Mouse (Mus musculus): ENCODE results near the gene Fam166a.

Gene Fam166a
- long read RNA-seq, experiment 1, result 0 reads
- long read RNA-seq, experiment 2, result 0 reads

DNA sequence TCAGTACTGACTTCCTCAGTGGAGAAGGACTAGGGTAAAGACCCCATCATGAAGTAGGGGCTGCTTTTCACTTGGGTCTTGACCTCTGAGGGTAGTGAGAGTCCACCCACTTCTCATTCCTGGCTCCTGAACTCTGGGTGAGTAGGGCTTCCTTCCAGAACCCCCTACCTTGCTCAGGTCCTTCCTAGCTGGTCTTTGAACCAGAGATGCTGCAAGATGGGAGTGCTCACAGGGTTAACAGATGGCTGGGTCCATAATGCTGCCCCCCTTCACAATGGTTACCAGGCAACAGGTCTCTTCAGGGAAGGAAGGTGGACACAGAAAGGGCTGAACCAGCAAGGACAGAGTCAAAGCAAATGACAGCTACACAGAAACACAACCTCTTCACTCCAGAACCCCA, at the start of gene Fam166a:
TSS of gene Fam166a (plus strand) at position 301 of the 400 bp plus-strand sequence.
- intact Hi-C loops (cut with DNase I), result no loop called here

DNA sequence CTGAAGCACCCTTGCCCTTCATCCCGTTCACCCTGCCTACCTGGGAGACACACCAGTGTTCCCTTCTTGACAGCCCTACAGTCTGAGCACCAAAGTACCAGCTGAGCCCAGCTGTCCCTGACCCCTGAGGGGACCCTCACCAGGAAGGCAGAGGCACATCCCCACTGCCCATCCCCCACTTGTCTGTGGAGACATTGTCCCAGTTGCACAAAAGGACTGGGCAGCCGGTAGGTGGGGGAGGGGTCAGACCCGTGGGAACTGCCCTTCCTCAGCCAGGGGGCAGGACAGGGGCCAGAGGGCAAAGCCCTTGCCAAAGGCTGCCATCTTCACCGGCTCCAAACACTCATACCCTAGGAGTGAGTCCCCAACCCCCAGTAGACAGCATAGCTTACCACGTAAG, 48.8 kb upstream of the Fam166a start:
- intact Hi-C loops (cut with DNase I), result no loop called here

DNA sequence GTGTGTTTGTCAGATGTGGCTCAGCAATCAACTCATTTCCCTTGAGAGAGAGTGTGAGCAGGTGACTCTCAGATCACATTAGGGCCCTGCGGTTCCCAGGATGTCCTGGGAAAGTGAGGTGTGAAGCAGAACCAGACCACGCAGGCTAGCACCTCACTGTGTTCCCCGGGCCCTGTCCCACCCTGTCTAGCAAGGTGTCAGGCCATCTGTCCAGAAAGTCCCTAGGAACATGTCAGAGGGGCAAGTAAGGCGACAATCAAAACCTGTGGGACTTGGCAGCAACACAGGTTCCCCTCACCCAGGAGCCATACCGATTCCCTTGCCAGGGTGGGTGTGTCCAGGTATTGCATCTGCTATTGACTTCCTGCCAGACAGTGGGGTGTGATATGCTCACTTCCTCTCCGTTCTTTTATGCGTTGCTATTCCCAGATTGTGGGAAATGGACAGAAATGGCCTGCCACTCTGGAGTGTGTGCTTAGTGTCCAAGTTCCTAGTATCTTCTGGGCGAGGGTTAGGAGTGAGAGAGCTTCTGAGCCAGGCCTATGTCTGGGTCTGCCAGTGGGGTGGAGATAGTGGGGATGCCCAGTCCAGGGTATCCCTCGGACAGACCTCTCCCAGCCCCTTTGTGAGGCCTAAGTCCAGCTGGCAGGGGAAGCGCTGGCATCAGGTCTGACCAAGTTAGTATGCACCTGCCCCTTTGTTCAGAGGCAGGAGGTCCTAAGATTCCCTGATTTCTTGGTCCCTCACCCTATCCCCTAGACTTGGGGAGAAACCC, 48.0 kb upstream of the Fam166a start:
- intact Hi-C loops (cut with DNase I), result no loop called here

DNA sequence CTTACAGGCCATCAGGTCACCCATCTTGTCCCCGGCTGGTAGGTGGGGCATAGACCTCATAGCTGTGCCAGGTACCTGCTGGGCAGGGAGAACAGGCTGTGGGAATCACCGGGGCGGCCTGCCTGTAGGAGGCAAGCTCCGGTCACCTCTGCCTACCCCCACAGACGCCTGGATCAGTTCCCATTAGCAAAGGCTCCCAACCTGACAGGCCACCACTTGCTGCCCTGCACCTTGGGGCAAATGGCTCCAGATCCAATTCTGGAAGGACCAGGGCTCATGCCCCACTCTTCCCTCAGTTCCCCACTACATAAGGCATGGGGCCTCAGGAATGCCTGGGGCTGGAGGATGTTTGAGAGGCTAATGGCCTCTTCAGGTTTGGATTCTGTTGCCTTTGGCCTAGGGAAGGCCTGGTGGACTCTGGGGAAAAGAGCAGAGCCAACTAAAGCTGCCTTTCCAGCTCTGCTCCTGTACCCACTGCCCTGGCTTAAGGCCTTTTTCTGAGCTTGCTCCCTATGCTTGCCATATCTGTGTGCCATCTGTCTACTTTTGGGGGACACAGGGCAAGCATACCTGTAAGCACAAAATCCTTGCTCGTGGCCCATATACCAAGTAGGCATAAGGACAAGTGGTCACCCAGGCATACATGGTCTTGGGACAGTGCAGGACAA, 47.3 kb upstream of the Fam166a start:
- intact Hi-C loops (cut with DNase I), result no loop called here

DNA sequence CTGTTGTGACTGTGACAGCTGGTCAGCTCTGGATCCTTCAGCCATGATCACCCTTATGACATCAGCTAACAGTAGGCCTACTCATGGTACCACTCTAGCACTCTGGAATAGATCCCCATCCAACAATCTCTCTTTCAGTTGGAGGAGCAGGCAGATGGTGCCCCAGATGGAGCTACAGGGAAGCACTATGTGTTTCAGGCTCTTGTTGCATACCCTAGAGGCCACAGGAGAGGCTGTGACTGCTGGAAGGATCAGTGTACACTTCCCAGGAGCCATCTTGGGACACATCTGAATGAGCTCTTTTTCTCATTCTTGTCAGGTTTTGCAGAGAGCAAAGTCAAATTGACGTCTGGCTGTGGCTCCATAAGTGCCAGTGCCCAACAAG, 46.8 kb upstream of the Fam166a start:
- intact Hi-C loops (cut with DNase I), result no loop called here

DNA sequence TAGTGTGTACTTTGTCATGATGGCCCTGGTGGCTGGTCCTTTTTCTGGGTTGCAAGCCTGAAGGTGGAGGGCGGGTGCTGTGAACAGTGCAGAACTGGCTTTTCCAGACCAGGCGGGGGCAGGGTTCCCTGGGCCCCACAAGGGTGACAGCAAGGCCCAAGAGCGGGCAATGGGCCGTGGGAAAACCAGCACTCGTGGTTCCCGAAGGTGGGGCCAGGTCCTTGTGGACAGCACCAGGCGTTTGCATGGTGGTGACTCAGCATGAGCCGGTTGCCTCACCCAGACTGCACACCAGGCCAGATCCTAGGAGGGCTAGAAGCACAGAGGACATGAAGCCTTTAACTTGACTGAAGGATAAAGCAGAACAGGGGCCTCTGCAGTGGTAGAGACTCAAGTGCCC, 45.9 kb upstream of the Fam166a start:
- intact Hi-C loops (cut with DNase I), result no loop called here

DNA sequence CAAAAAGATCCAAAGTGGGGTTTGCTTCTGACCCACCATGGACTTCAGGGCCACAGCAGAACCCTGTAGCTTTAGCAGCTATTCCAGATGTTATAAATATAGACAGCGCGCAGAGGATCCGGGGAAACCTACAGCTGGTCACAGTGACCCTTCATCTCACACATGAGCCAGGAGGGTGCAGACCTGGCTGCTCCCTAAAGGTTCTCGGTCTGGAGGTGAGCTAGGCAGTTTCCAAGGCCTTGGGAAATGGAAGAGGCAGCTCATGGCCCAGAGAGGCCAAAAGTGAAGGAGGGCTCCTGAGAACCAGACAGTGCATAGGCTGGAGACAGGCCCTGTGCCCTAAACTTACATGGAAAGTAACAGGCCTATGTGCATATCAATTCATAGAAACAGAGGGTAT, 44.7 kb upstream of the Fam166a start:
- intact Hi-C loops (cut with DNase I), result no loop called here

DNA sequence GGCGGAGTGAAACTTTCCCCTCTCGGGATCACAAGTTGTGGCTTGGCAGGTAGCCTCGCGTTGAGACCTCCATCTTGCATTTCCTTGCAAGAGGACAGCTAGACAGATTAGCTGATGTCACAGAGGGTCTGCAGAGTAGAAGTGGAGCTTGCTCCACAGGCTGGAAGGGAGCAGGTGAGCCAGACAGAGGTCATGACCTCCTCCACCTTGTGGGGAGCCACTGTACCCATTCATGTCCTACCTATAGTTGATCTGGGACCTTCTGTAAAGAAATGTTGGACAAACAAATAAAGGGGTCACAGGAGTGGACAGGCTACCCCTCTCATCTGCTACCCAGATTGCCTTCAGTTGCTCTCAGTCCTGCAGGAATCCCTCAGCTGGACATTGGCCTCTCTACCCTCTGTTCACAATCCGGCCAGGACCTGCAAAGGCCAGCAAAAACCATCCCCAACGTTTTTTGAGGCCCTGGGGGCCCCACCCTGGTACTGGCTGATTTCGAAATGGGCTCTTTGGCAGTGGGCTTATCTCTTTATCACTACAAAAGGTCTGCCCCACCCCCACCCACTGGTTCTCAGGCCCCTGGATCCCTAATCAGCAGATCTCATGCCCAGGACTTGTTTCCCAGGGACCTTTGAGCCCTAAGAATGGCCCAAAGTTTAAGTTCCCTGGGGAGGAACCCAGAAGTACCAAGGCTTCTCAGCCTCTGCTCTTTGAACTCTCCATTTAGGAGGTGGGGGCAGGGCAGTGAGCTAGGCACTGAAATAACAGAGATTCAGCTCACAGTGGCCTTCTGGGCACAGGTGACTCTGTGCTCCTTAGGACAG, 43.5 kb upstream of the Fam166a start:
- intact Hi-C loops (cut with DNase I), result no loop called here

DNA sequence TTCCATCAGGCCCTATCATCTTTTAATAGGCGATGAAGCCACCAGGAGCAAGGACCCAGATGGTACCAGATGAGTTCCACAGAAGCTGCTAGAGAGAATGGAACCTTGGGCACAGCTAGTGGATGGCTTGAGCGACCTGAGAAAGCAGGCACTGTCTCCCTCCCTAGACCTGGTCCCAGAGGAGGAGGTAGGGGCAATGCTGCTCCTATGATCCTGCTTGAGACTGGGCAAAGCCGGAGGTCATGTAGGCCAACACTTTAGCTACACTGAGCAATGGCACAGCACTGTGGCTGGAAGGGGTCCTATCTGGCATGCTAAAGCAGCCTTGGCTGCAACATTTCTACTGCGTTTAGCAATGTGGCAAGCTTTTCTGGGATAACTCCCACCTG, 42.9 kb upstream of the Fam166a start:
- intact Hi-C loops (cut with DNase I), result no loop called here

DNA sequence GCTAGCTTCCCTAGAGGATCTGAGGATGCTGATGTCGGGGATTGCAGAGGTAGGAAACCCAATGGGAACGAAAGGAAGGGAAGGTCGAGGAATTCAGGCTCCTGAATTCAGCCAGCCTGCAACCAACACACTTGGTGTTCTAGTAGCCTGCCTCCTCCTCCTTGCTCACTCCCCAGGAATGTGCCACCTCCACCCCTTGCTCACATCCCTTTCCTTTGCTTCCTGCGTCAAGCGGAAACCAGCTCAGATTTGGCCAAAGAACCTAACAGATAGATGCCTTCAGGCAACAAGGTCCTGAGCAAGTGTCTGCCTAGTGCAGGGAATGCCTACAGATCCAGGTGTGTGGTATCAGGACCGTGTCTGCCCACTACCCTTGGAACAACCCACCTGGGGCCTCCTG, 42.0 kb upstream of the Fam166a start:
- intact Hi-C loops (cut with DNase I), result no loop called here

DNA sequence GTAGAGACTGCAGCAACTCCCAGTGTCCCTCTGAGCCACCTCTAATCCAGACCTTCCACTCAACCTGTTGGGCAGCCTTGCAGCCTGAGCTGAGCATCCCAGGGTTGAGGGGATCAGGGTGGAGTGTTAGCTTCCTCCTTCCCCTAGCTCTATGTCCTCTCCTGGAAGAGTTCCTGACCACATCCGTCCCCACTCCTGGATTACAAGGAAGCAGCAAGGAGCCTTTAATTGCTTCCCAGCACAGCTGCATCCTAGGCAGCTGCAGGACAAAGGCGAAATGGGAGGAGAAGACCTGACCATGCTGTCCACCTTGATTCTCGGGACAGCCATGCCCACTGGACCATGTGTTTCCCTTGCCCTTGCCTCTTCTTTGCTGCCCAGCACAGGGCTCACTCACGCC, 41.5 kb upstream of the Fam166a start:
- intact Hi-C loops (cut with DNase I), result no loop called here

DNA sequence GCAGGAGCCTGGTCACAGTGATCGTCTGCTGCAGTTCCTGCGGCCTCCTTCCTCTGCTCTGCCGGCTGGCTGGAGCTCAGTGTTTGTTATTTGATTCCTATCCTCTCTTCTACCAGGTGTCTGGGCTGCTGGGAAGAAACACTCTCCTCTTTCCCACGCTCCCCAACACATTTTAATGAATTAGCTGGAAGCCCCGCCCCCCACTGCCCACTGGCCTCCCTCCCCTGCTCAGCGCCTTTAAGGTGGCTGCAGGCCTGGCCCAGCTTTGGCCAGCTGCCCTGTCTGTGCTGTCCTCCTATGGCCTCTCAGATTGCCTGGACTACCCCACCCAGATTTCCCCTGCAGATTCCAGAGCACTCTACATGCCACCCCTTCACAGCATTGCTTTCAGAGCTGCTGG, 40.9 kb upstream of the Fam166a start:
- intact Hi-C loops (cut with DNase I), result no loop called here

DNA sequence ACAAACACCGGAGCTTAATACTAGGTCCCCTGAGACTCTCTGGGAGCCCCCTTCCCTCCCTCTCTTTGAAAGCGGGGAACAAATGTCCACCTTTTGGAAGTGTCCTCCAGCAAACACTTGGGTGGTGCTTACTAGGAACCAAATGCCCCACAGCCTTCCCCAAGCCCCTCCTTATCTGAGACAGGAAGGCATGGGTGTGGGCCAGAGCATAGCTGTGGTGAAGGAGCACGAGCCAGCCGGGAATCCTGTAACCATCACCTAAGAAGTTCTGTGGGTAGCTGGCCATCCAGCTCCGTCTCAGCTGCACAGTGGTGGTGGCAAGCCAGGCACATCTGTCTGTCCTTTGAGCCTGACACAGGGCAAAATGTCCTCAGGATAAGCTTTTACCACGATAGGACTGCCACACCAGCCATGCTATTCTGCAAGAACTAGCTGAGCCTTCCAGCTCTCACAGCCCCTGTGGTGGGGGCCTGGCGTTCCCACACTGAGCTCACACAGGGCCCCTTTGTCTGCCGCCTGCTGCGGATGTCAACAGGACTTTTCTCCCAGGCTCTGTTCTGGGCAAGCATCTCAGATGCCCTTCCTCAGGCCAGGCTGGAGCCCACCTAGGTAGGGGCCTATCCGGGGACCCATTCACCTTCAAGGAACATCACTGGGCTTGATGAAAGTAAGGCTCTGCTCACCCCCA, 40.1 kb upstream of the Fam166a start:
- intact Hi-C loops (cut with DNase I), result no loop called here

DNA sequence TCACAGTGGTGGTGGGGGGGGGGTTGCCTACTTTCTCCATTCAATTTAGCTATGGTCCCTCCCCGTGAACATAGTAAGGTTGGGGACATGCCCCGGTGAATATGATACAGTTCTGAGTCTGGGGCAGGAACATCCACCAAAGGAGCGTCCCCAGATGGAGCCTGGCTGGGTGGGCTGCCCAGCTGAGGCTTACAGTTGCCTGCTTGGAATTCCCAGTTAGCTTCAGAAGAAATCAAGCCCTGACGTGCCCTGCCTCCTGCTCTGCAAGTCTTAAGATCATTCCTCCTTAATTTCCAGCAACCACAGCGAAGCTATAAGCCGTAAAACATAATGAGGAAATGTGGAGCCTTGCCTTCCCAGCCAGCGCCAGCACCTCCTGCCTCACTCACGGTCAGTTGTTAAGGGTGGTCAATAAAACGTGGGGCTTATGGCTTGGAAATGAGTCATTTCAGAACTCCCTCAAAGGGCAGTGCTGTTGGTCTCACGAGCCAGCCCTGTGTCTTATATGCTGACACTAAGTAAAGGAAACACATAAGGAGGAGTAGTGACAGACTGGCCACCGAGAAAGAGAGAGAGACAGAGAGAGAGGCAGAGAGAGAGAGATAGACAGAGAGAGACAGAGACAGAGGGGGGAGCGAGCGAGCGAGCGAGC, 38.9 kb upstream of the Fam166a start:
- intact Hi-C loops (cut with DNase I), result loop anchor here (10.0 kb wide), 1 partner anchor 55 kb away; no protein-coding TSS in a partner anchor

DNA sequence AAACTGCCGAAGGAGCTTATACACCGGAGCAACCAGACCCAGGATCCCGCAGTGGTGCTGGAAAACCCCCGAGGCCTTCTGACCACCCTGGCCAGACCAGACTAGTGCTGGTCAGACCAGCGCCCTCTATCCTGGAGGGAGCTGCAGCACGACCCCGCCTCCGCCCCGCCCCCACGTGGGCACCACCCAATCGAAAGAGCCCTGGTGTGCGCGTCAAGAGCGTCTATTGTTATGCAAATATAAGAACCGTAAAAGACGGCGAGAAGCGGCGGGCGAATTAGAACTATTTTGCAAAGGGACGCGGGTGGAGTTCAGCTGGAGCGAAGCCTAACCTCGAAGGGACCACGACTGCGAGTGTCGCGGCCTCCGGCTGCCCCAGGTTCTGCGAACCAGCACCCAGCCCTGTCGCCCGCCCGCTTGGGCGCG, 38.1 kb upstream of the Fam166a start, which contains the start of gene Nrarp:
TSS of gene Nrarp (plus strand) at position 281 of the 426 bp plus-strand sequence.
- intact Hi-C loops (cut with DNase I), result loop anchor here (10.0 kb wide), 1 partner anchor 56 kb away; no protein-coding TSS in a partner anchor

DNA sequence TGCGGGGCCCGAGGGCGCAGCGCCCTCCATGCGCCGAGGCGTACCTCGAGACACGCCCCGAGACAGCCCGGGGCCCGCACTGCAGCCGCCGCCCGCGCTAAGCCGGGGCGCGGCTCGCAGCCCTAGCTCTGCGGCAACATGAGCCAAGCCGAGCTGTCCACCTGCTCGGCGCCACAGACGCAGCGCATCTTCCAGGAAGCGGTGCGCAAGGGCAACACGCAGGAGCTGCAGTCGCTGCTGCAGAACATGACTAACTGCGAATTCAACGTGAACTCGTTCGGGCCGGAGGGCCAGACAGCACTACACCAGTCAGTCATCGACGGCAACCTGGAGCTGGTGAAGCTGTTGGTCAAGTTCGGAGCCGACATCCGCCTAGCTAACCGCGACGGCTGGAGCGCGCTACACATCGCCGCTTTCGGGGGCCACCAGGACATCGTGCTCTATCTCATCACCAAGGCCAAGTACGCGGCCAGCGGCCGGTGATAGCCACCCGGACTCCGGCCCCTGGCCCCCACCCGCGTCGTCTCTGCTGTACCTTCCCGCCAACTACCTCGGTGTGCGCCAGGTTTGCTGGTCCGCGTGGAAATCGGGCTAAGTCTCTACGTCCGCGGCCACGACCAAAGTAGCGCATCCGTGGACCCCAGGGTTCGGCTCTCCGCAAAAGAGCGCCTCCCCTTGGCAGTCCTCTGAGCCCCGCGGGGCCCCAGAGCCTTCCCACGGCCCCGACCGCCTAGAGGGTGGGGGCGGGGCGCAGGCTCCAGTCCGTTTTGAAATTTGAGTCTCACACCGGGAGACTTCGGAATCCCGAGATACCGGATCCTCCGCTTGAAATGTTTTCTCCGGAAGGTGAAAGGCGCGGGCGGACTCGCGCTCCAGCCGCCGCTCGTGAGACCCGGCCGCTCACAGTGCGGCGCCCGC, 37.3 kb upstream of the Fam166a start:
- intact Hi-C loops (cut with DNase I), result loop anchor here (10.0 kb wide), 1 partner anchor 56 kb away; no protein-coding TSS in a partner anchor

DNA sequence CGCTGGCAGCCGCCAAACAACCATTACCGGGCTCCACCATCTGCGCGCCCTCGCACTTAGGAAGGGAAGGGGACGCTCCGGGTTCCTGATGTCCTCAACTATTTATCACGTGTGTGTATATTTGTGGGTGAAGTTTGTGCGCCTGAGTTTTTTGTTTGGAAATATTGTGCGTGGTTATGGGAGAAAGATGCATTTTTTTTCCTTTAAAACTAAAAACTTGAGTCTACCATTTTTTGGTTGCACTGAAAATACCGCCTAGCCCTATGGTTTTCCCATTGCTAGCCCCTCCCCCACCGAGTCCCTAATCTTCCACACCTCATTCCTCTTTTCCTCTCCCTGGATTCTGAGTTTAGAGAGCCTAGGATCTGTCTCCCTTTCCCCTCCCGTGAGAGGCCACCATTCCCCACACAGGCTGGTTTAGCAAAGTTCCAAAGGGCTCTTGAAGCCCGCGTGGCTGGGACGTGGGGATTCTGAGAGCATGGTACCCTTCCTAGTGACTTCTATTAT, 36.6 kb upstream of the Fam166a start:
- intact Hi-C loops (cut with DNase I), result loop anchor here (10.0 kb wide), 1 partner anchor 57 kb away; no protein-coding TSS in a partner anchor

DNA sequence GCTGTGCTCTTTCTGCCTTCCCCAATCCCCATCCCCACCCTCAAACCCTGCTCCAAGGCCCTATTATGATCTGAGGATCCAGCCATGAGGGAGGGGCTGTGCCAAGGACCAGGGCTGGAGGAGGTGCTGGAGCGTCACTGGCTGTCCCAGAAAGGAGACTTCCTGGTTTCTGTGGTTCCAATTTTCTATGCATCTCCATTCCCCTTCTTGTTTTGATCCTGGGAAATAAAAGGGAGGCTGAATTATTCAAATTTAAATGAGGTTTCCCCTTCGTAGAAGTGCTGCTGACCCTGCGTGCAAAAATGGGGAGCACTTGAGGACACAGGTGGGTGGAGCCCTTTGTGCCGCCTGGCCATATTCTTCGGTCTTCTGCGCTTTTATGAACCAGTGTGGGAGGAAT, 35.9 kb upstream of the Fam166a start:
- intact Hi-C loops (cut with DNase I), result loop anchor here (10.0 kb wide), 1 partner anchor 58 kb away; no protein-coding TSS in a partner anchor

DNA sequence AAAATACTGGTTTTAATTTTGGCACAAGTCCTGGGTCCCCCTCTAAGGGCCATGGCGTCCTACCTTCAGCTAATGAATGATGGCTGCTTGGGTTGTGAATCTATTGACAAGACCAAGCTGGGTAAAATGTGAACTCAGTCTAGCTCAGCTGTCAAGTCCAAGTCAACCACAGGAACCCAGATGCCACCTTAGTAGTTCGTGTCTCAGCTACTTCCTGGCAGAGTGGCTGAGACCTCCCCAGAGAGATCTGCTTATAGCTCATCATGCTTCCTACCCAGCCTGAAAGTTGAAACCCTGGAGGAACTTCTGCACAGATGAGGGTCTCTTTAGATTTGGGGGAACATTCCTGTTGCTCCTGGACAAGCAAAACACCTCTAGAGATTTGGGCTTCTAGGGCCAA, 35.2 kb upstream of the Fam166a start:
- intact Hi-C loops (cut with DNase I), result loop anchor here (10.0 kb wide), 1 partner anchor 59 kb away; no protein-coding TSS in a partner anchor

Measured in adrenal gland (tissue).